Mouse (Mus musculus): ENCODE data around the gene Usp32. TPM values are rescaled to one million over a fixed set of nuclear protein-coding genes. Genes with fewer than 3 reads are reported as not detected.
A peak's percentile ranks its signal among the peaks of the same experiment; 100 is the strongest.

Gene Usp32
- polyA plus RNA-seq, 1 experiment from 2014 or later: 3.5 TPM

DNA sequence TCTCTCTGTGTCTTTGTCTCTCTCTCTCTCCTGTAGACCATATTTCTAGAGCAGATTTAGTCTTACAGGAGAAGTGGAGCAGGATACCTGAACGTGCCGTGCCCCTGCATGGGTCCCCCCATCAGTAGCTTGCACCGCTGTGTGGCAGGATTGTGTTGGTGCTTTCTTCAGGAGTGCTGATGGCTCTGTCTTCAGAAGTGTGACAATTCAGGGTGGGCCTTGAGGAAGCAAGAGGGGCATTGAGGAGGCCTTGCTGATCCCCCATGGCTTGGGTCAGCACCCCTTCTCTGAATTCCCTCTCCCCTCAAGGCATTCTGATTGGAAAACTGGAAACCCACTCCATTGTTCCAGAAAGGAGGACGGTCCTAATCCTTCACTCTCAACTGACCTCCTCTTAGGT, 178.4 kb downstream of the Usp32 start:
- no peak overlapping the region for H3K27ac ChIP-seq (ENCODE audit: low read length)
- ATAC-seq (ENCODE audit: low read depth): no peak
- H3K4me2 ChIP-seq (ENCODE audit: low read depth, low read length): no peak overlapping the region
- H3K4me1 ChIP-seq (replicated peaks; ENCODE audit: control insufficient read depth, insufficient read depth, low read length): peaks cover 25% of the 10 kb centered on the region
- no peaks in the 10 kb centered on the region for H3K9me3 ChIP-seq (ENCODE audit: control insufficient read depth, low read length)
- H3K36me3 ChIP-seq (ENCODE audit: control insufficient read depth, insufficient read depth, low read length): no peaks in the 10 kb centered on the region
- H3K4me3 ChIP-seq (ENCODE audit: low read length): no peak overlapping the region
- 88% methylated on average over 4 of the region's 4 CpGs for WGBS
- H3K27me3 ChIP-seq (ENCODE audit: control insufficient read depth, insufficient read depth, low read depth, low read length): peaks cover 31% of the 10 kb centered on the region
- H3K9ac ChIP-seq (ENCODE audit: low read length): no peak overlapping the region

DNA sequence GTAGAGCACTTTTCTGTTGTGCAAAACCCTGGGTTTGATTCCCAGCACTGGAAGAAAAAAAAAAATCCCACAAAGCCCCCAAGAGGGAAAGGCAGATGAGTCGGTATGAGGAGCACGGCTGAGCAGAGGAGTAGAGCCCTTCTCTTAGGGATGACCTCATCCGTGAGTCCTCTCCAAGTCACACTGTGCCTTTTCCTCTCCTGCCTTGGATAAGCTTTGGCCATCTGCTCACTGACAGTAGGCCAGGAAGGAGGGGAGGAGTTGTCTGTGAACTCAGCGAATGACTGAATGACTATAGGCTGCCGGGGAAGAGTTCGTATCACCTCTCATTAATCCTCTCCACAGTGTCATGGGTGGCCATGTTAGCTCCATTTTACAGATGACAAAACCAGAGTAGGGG, 179.2 kb downstream of the Usp32 start:
- Histone ChIP-seq H3K4me2 (ENCODE audit: low read depth, low read length) (no peak overlapping the region), H3K9me3 (ENCODE audit: control insufficient read depth, low read length) (no peaks in the 10 kb centered on the region), H3K4me1 (replicated peaks; ENCODE audit: control insufficient read depth, insufficient read depth, low read length) (peaks cover 20% of the 10 kb centered on the region), H3K9ac (ENCODE audit: low read length) (no peak overlapping the region), H3K4me3 (ENCODE audit: low read length) (no peak overlapping the region), H3K27ac (ENCODE audit: low read length) (no peak overlapping the region), H3K27me3 (ENCODE audit: control insufficient read depth, insufficient read depth, low read depth, low read length) (peaks cover 37% of the 10 kb centered on the region), H3K36me3 (ENCODE audit: control insufficient read depth, insufficient read depth, low read length) (no peaks in the 10 kb centered on the region)
- WGBS: 60% methylated on average over 6 of the region's 6 CpGs
- ATAC-seq (ENCODE audit: low read depth): no peak

DNA sequence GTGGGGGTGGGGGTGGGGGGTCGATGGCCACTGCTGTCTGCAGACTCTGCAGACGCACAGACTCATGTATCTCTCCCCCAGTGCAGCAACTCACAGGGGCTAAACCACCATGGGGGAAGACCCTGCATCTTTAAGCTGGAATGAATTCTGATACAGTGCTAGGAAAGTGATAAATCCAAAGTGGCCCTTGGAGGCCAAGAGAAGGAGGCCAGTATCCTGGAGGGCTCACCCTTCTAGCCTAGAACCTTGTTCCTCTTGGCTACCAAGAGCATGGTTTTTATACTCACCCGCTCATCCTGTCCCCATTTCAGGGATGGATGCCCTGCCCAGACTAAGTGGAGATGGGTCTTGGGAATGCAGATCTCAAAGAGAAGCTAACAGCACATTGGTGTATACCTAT, 179.7 kb downstream of the Usp32 start:
- Histone ChIP-seq H3K9me3 (ENCODE audit: control insufficient read depth, low read length) (no peaks in the 10 kb centered on the region), H3K4me3 (ENCODE audit: low read length) (no peak overlapping the region), H3K4me2 (ENCODE audit: low read depth, low read length) (no peak overlapping the region), H3K27me3 (ENCODE audit: control insufficient read depth, insufficient read depth, low read depth, low read length) (peaks cover 37% of the 10 kb centered on the region), H3K4me1 (replicated peaks; ENCODE audit: control insufficient read depth, insufficient read depth, low read length) (peaks cover 20% of the 10 kb centered on the region), H3K36me3 (ENCODE audit: control insufficient read depth, insufficient read depth, low read length) (no peaks in the 10 kb centered on the region), H3K9ac (ENCODE audit: low read length) (no peak overlapping the region), H3K27ac (ENCODE audit: low read length) (no peak overlapping the region)
- ATAC-seq (ENCODE audit: low read depth): no peak
- WGBS: 32% methylated on average over 3 of the region's 3 CpGs

DNA sequence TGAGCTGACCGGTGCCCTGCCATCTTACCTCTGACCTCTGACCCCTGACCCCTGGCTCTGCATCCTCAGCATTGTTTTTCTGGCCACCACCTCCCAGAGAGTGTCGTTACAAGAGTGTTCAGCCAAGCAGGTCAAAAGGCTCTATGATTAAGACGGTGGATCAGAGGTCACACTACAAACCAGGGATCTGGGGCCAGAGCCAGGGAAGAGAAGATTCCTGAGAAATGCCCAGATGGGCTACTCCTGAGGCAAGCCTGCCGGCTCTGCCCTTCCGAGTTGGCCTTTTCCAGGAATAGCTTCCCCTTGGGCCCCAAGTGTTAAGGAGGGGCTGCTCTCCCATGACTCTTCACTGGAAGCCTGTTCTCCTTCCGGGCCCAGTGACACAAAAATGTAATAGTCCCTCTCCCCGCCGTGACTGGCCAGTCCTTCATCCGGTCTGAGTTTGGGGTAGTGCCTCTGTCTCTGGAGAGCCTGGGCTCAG, 180.2 kb downstream of the Usp32 start:
- H3K4me2 ChIP-seq (ENCODE audit: low read depth, low read length): no peak overlapping the region
- ATAC-seq (ENCODE audit: low read depth): peak; percentile 34; the same call in 1 of the 2 replicates
- H3K27me3 ChIP-seq (ENCODE audit: control insufficient read depth, insufficient read depth, low read depth, low read length): peaks cover 37% of the 10 kb centered on the region
- peaks cover 20% of the 10 kb centered on the region for H3K4me1 ChIP-seq (replicated peaks; ENCODE audit: control insufficient read depth, insufficient read depth, low read length)
- 4% methylated on average over 9 of the region's 9 CpGs for WGBS
- H3K27ac ChIP-seq (ENCODE audit: low read length): no peak overlapping the region
- H3K4me3 ChIP-seq (ENCODE audit: low read length): no peak overlapping the region
- H3K9me3 ChIP-seq (ENCODE audit: control insufficient read depth, low read length): no peaks in the 10 kb centered on the region
- no peak overlapping the region for H3K9ac ChIP-seq (ENCODE audit: low read length)
- H3K36me3 ChIP-seq (ENCODE audit: control insufficient read depth, insufficient read depth, low read length): no peaks in the 10 kb centered on the region

DNA sequence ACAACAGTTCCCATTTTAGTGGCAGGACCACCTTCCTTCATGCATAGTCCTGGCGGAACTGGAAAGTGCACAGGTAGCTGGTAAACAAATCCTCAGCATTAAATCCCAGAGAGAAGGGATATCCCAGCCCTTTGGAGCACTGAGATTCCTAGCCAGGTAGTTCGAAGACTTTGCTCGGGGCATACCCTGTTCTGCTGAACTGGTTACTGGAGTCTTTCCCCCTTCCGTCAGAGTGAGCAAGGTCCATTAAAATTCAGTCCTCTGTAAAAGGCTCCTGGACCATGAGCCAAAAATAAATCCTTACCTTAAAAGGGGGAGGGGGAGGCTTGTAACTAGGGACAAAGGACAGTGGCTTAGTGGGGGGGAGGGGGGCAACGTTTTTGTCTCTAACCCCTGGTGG, 180.8 kb downstream of the Usp32 start:
- Histone ChIP-seq H3K9ac (ENCODE audit: low read length) (no peak overlapping the region), H3K27me3 (ENCODE audit: control insufficient read depth, insufficient read depth, low read depth, low read length) (peaks cover 37% of the 10 kb centered on the region), H3K27ac (ENCODE audit: low read length) (no peak overlapping the region), H3K4me2 (ENCODE audit: low read depth, low read length) (no peak overlapping the region), H3K9me3 (ENCODE audit: control insufficient read depth, low read length) (no peaks in the 10 kb centered on the region), H3K4me3 (ENCODE audit: low read length) (no peak overlapping the region), H3K4me1 (replicated peaks; ENCODE audit: control insufficient read depth, insufficient read depth, low read length) (peaks cover 20% of the 10 kb centered on the region), H3K36me3 (ENCODE audit: control insufficient read depth, insufficient read depth, low read length) (no peaks in the 10 kb centered on the region)
- no peak for ATAC-seq (ENCODE audit: low read depth)
- 31% methylated on average over 5 of the region's 5 CpGs for WGBS

DNA sequence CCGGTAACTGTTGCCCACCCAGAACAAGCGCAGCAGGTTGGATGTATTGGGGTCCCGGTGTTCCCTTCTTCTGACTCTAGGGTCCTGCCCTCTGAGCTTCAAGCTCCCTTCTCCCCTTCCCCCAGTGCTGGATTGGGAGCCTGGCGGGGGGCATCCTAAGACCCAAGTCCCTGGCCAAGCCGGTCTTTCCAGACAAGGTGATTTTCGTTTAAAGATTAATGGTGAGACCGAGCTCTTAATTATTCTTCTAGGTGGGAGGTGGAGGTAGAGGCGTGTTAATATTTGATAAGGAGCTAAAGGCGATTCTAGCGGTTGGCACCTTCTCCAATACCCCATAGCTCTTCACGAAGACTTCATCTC, 181.7 kb downstream of the Usp32 start:
- Histone ChIP-seq H3K9me3 (ENCODE audit: control insufficient read depth, low read length) (no peaks in the 10 kb centered on the region), H3K27me3 (ENCODE audit: control insufficient read depth, insufficient read depth, low read depth, low read length) (peaks cover 37% of the 10 kb centered on the region), H3K36me3 (ENCODE audit: control insufficient read depth, insufficient read depth, low read length) (no peaks in the 10 kb centered on the region), H3K9ac (ENCODE audit: low read length) (no peak overlapping the region), H3K27ac (ENCODE audit: low read length) (no peak overlapping the region), H3K4me2 (ENCODE audit: low read depth, low read length) (peak overlapping the region; percentile 45; the same call in 1 of the 2 replicates), H3K4me3 (ENCODE audit: low read length) (no peak overlapping the region; the same call in 1 of the 2 replicates), H3K4me1 (replicated peaks; ENCODE audit: control insufficient read depth, insufficient read depth, low read length) (peaks cover 21% of the 10 kb centered on the region)
- ATAC-seq (ENCODE audit: low read depth): no peak
- 2% methylated on average over 11 of the region's 11 CpGs for WGBS

DNA sequence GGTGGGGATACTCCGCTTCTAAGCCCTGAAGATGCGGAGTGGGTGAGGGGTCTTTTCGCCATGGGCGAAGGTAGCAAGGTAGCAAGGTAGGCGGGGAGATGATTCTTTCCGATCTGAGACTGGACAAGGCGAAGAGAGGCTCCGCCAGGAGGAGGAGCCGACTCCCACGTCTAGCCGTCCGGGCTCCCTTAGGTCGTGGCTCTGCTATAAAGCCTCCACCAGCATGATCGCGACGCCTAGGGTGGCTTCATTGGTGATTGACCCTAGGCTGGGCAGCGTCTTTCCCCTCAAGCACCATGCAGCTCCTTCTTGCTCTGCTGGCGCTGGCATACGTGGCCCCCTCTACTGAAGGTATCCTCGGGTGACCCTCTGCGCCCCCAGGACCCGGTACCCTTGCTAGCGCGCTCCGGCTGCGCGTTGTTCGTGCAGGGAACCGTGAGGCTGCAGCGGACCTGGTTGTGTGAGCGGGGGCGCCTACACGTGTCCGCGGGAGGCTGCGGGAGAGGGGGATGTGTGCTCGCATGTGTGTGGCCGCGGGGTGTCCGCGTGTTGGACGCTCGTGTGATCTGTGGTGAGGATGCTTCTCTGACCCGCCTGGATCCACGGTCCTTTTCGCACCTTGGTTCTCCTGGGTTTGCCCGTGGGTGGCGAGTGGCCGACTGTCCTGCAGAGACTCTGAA, 182.2 kb downstream of the Usp32 start, which contains the start of gene Car4:
Gene Car4 (plus strand): TSS at position 196 of the 680 bp plus-strand sequence.
- 1% methylated on average over 49 of the region's 49 CpGs for WGBS
- no peak within 1 kb of the TSS for H3K9ac ChIP-seq (ENCODE audit: low read length)
- H3K4me1 ChIP-seq (replicated peaks; ENCODE audit: control insufficient read depth, insufficient read depth, low read length): peaks cover 23% of the 10 kb centered on the region
- peak within 1 kb of the TSS; percentile 45 for H3K4me2 ChIP-seq (ENCODE audit: low read depth, low read length)
- H3K36me3 ChIP-seq (ENCODE audit: control insufficient read depth, insufficient read depth, low read length): no peaks in the 10 kb centered on the region
- H3K27ac ChIP-seq (ENCODE audit: low read length): no peak within 1 kb of the TSS
- ATAC-seq (ENCODE audit: low read depth): no peak
- no peaks in the 10 kb centered on the region for H3K9me3 ChIP-seq (ENCODE audit: control insufficient read depth, low read length)
- H3K4me3 ChIP-seq (ENCODE audit: low read length): peak within 1 kb of the TSS; percentile 33
- peaks cover 37% of the 10 kb centered on the region for H3K27me3 ChIP-seq (ENCODE audit: control insufficient read depth, insufficient read depth, low read depth, low read length)

DNA sequence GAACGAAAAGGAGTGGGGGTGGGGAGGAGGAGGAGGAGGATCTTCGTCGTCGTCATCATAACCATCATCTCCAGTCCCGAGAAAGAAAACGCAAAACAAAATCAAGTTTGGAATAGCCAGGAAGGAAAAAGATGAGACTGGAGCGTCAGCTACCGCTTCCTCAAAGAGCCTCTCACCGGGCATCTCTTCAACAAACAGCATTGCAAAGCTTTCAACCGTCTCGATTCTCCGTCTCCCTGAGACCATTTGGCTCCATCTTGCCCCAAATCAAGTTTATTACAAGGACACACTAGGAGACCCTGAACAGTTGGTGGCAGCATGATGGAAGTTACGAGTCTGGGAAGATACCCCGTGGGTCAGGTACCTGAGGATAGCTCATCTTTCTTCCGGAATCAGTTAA, 182.8 kb downstream of the Usp32 start:
- no peak for ATAC-seq (ENCODE audit: low read depth)
- no peaks in the 10 kb centered on the region for H3K36me3 ChIP-seq (ENCODE audit: control insufficient read depth, insufficient read depth, low read length)
- H3K27me3 ChIP-seq (ENCODE audit: control insufficient read depth, insufficient read depth, low read depth, low read length): peaks cover 37% of the 10 kb centered on the region
- no peaks in the 10 kb centered on the region for H3K9me3 ChIP-seq (ENCODE audit: control insufficient read depth, low read length)
- H3K4me1 ChIP-seq (replicated peaks; ENCODE audit: control insufficient read depth, insufficient read depth, low read length): peaks cover 24% of the 10 kb centered on the region
- 5% methylated on average over 15 of the region's 15 CpGs for WGBS
- no peak overlapping the region for H3K27ac ChIP-seq (ENCODE audit: low read length)
- H3K9ac ChIP-seq (ENCODE audit: low read length): no peak overlapping the region
- peak overlapping the region; percentile 33 for H3K4me3 ChIP-seq (ENCODE audit: low read length)
- H3K4me2 ChIP-seq (ENCODE audit: low read depth, low read length): peak overlapping the region; percentile 45

DNA sequence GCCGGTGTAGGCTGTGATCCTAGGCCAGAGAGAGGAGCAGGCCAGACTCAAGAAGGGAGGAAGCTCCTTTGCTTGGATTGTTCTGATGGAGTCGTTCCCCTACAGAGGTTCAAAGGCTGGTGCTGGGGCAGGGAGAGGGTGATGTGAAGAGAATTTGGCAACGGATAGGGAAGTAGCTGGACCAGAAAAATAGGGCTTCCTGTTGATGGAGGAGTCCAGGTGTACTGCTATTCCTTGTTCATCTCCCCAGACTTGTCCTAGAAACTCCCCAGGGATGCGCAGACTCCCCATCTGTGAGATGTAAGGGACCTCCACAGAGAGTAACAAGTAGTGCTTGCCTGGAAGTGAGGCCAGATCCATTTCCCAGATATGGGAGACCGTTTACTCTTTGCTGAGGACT, 183.6 kb downstream of the Usp32 start:
- peaks cover 37% of the 10 kb centered on the region for H3K27me3 ChIP-seq (ENCODE audit: control insufficient read depth, insufficient read depth, low read depth, low read length)
- H3K9ac ChIP-seq (ENCODE audit: low read length): no peak overlapping the region
- no peaks in the 10 kb centered on the region for H3K9me3 ChIP-seq (ENCODE audit: control insufficient read depth, low read length)
- no peak overlapping the region for H3K27ac ChIP-seq (ENCODE audit: low read length)
- 25% methylated on average over 5 of the region's 5 CpGs for WGBS
- no peaks in the 10 kb centered on the region for H3K36me3 ChIP-seq (ENCODE audit: control insufficient read depth, insufficient read depth, low read length)
- no peak overlapping the region for H3K4me2 ChIP-seq (ENCODE audit: low read depth, low read length)
- peaks cover 25% of the 10 kb centered on the region for H3K4me1 ChIP-seq (replicated peaks; ENCODE audit: control insufficient read depth, insufficient read depth, low read length)
- no peak for ATAC-seq (ENCODE audit: low read depth)
- no peak overlapping the region for H3K4me3 ChIP-seq (ENCODE audit: low read length)

Measured in lung, embryonic 16.5 days (tissue).